Mouse (Mus musculus) cerebellum, postnatal 4 days (tissue): Measurements from ENCODE around the gene Gbp6.
"Not testable (repeated sequence)": the region's sequence is repeated elsewhere in the genome, so short reads cannot be mapped to it uniquely, and the experiment has no call there.

Source experiments
- DNase-seq, 2 experiments: peaks; one replicate each; pipeline ENCODE4 v3.0.0; 2022; ENCODE audit warnings: low spot score in 2 of 2, mixed read lengths in 1 of 2

The Gbp6 gene

GRCm38 (mm10) chr5:105293226-105294165 lies at the start of gene Gbp6, which contains the start of gene Gm43302:
TSS of gene Gbp6 (minus strand) at chr5:105293698.
TSS of gene Gm43302 (minus strand) at chr5:105293695.
- not testable (repeated sequence) for DNase-seq

GRCm38 (mm10) chr5:105341281-105341680 lies 47.8 kb upstream of the Gbp6 start:
- DNase-seq: no peak

- no peak for DNase-seq
Observed at GRCm38 (mm10) chr5:105322543-105322942, 29.0 kb upstream of the Gbp6 start.

GRCm38 (mm10) chr5:105310941-105311340 lies 17.4 kb upstream of the Gbp6 start:
- no peak for DNase-seq

- DNase-seq: not testable (repeated sequence)
Observed at GRCm38 (mm10) chr5:105309148-105309547, 15.7 kb upstream of the Gbp6 start.

- DNase-seq: not testable (repeated sequence)
Observed at GRCm38 (mm10) chr5:105306946-105307345, 13.4 kb upstream of the Gbp6 start.

- no peak for DNase-seq
Observed at GRCm38 (mm10) chr5:105306159-105306581, 12.7 kb upstream of the Gbp6 start.

GRCm38 (mm10) chr5:105305671-105306070 lies 12.2 kb upstream of the Gbp6 start:
- DNase-seq: not testable (repeated sequence)

- no peak for DNase-seq
Observed at GRCm38 (mm10) chr5:105301963-105302362, 8.5 kb upstream of the Gbp6 start.

- no peak for DNase-seq
Observed at GRCm38 (mm10) chr5:105301531-105301930, 8.0 kb upstream of the Gbp6 start.

- no peak for DNase-seq
Observed at GRCm38 (mm10) chr5:105295746-105296145, 2.2 kb upstream of the Gbp6 start.

- no peak for DNase-seq
Observed at GRCm38 (mm10) chr5:105292492-105292891, 1.0 kb downstream of the Gbp6 start.

GRCm38 (mm10) chr5:105290921-105291320 lies 2.6 kb downstream of the Gbp6 start:
- not testable (repeated sequence) for DNase-seq

- not testable (repeated sequence) for DNase-seq
Observed at GRCm38 (mm10) chr5:105260673-105261072, 32.8 kb downstream of the Gbp6 start.

GRCm38 (mm10) chr5:105252491-105252890 lies 41.0 kb downstream of the Gbp6 start:
- DNase-seq: no peak

GRCm38 (mm10) chr5:105244741-105245140 lies 48.8 kb downstream of the Gbp6 start:
- not testable (repeated sequence) for DNase-seq

GRCm38 (mm10) chr5:105240982-105241381 lies 52.5 kb downstream of the Gbp6 start:
- DNase-seq: peak in 1 of 2 experiments; percentile 66

GRCm38 (mm10) chr5:105239483-105240047 lies 53.9 kb downstream of the Gbp6 start, which contains the start of gene Gbp10:
TSS of gene Gbp10 (minus strand) at chr5:105239533.
- DNase-seq: not testable (repeated sequence)

- DNase-seq: not testable (repeated sequence)
Observed at GRCm38 (mm10) chr5:105238402-105238801, 55.1 kb downstream of the Gbp6 start.

- DNase-seq: not testable (repeated sequence)
Observed at GRCm38 (mm10) chr5:105236040-105236439, 57.5 kb downstream of the Gbp6 start.
